Mouse (Mus musculus) hindbrain, embryonic 15.5 days (tissue): ENCODE measurements at regions not wholly inside any gene's neighbourhood (a gene's known extent, or its start where the extent isn't known, plus 50 kb on each side); places are given as distances from the start of the nearest gene placed in this dataset.

ENCODE experiments used
- ATAC-seq: fragments of 200-750 bp; cut with Nextera tagmentation; 2 replicates; pipeline ENCODE4 v1.8.0; 2017; ENCODE audit warnings: low read depth, moderate number of reproducible peaks, moderate TSS enrichment; ENCODE audit not compliant: low FRiP score
- H3K27ac ChIP-seq: fragments of 300-500 bp; sonication (generic); replicated peaks from 2 replicates; pipeline ENCODE4 v1.5.1; 2015; ENCODE audit warnings: mild to moderate bottlenecking, inconsistent platforms
- H3K27me3 ChIP-seq: fragments of 300-500 bp; sonication (generic); 2 replicates; pipeline ENCODE4 v1.6.1; 2015; ENCODE audit warnings: control low read depth, inconsistent platforms
- H3K36me3 ChIP-seq: fragments of 300-500 bp; sonication (generic); 2 replicates; pipeline ENCODE4 v1.6.1; 2015; ENCODE audit warnings: control low read depth, inconsistent platforms
- H3K4me1 ChIP-seq: fragments of 300-500 bp; sonication (generic); replicated peaks from 2 replicates; pipeline ENCODE4 v1.6.1; 2015; ENCODE audit warnings: control low read depth, inconsistent platforms
- H3K4me2 ChIP-seq: fragments of 300-500 bp; sonication (generic); 2 replicates; pipeline ENCODE4 v1.6.1; 2015; ENCODE audit warnings: moderate library complexity, mild to moderate bottlenecking, inconsistent platforms
- H3K4me3 ChIP-seq: fragments of 300-500 bp; sonication (generic); 2 replicates; pipeline ENCODE4 v1.5.1; 2015; ENCODE audit warnings: mild to moderate bottlenecking, inconsistent platforms
- H3K9ac ChIP-seq: fragments of 300-500 bp; sonication (generic); 2 replicates; pipeline ENCODE4 v1.6.1; 2015; ENCODE audit warnings: inconsistent platforms
- H3K9me3 ChIP-seq: fragments of 300-500 bp; sonication (generic); 2 replicates; pipeline ENCODE4 v1.6.1; 2016; ENCODE audit warnings: control low read depth, inconsistent platforms
- WGBS: fragments of 180-500 bp; shearing (Covaris S2); methylation state at CpG from one replicate; pipeline ENCODE4 v1.1.7; 2015; 5-methylcytosine and 5-hydroxymethylcytosine counted together

GRCm38 (mm10) chr9:83265736-83266135, 119.3 kb upstream of the Hmgn3 start:
- H3K36me3 ChIP-seq: no peaks in the 10 kb centered on the region
- 76% methylated on average over 6 of the region's 6 CpGs for WGBS
- H3K9me3 ChIP-seq: no peaks in the 10 kb centered on the region
- ATAC-seq: no peak
- no peaks in the 10 kb centered on the region for H3K4me1 ChIP-seq
- H3K9ac ChIP-seq: no peak overlapping the region
- H3K4me2 ChIP-seq: no peak overlapping the region
- no peaks in the 10 kb centered on the region for H3K27me3 ChIP-seq
- H3K4me3 ChIP-seq: no peak overlapping the region
- no peak overlapping the region for H3K27ac ChIP-seq

GRCm38 (mm10) chr9:83259511-83259910, 113.0 kb upstream of the Hmgn3 start:
- Histone ChIP-seq H3K27me3 (no peaks in the 10 kb centered on the region), H3K9ac (no peak overlapping the region), H3K9me3 (no peaks in the 10 kb centered on the region), H3K36me3 (no peaks in the 10 kb centered on the region), H3K4me1 (no peaks in the 10 kb centered on the region), H3K4me3 (no peak overlapping the region), H3K27ac (no peak overlapping the region), H3K4me2 (no peak overlapping the region)
- 76% methylated on average over 5 of the region's 5 CpGs for WGBS
- no peak for ATAC-seq

- no peak for ATAC-seq
- Histone ChIP-seq H3K36me3 (no peaks in the 10 kb centered on the region), H3K27me3 (no peaks in the 10 kb centered on the region), H3K4me2 (no peak overlapping the region), H3K4me1 (no peaks in the 10 kb centered on the region), H3K27ac (no peak overlapping the region), H3K9me3 (no peaks in the 10 kb centered on the region), H3K9ac (no peak overlapping the region), H3K4me3 (no peak overlapping the region)
- 89% methylated on average over 3 of the region's 3 CpGs for WGBS
These were observed 112.5 kb upstream of the Hmgn3 start for GRCm38 (mm10) chr9:83258986-83259385.

GRCm38 (mm10) chr9:83258476-83258875, 112.0 kb upstream of the Hmgn3 start:
- H3K4me1 ChIP-seq: no peaks in the 10 kb centered on the region
- no peaks in the 10 kb centered on the region for H3K36me3 ChIP-seq
- no peak for ATAC-seq
- H3K9me3 ChIP-seq: no peaks in the 10 kb centered on the region
- no peak overlapping the region for H3K4me3 ChIP-seq
- 91% methylated on average over 3 of the region's 3 CpGs for WGBS
- H3K4me2 ChIP-seq: no peak overlapping the region
- no peak overlapping the region for H3K27ac ChIP-seq
- no peak overlapping the region for H3K9ac ChIP-seq
- H3K27me3 ChIP-seq: no peaks in the 10 kb centered on the region

GRCm38 (mm10) chr9:83254356-83254755, 107.9 kb upstream of the Hmgn3 start:
- H3K9me3 ChIP-seq: no peaks in the 10 kb centered on the region
- no peak overlapping the region for H3K4me2 ChIP-seq
- no peak overlapping the region for H3K4me3 ChIP-seq
- no peaks in the 10 kb centered on the region for H3K4me1 ChIP-seq
- no peaks in the 10 kb centered on the region for H3K36me3 ChIP-seq
- H3K9ac ChIP-seq: no peak overlapping the region
- H3K27ac ChIP-seq: no peak overlapping the region
- no peaks in the 10 kb centered on the region for H3K27me3 ChIP-seq
- WGBS: 94% methylated on average over 6 of the region's 6 CpGs
- no peak for ATAC-seq

- no peak overlapping the region for H3K4me3 ChIP-seq
- no peak overlapping the region for H3K9ac ChIP-seq
- no peaks in the 10 kb centered on the region for H3K27me3 ChIP-seq
- no peaks in the 10 kb centered on the region for H3K36me3 ChIP-seq
- H3K27ac ChIP-seq: no peak overlapping the region
- ATAC-seq: no peak
- no peaks in the 10 kb centered on the region for H3K4me1 ChIP-seq
- no peaks in the 10 kb centered on the region for H3K9me3 ChIP-seq
- H3K4me2 ChIP-seq: no peak overlapping the region
- 93% methylated on average over 11 of the region's 11 CpGs for WGBS
These were observed 107.3 kb upstream of the Hmgn3 start for GRCm38 (mm10) chr9:83253789-83254188.

- H3K36me3 ChIP-seq: no peaks in the 10 kb centered on the region
- no peak overlapping the region for H3K4me2 ChIP-seq
- no peak overlapping the region for H3K9ac ChIP-seq
- no peak for ATAC-seq
- H3K9me3 ChIP-seq: no peaks in the 10 kb centered on the region
- no peaks in the 10 kb centered on the region for H3K27me3 ChIP-seq
- no peak overlapping the region for H3K27ac ChIP-seq
- no peaks in the 10 kb centered on the region for H3K4me1 ChIP-seq
- 76% methylated on average over 5 of the region's 5 CpGs for WGBS
- H3K4me3 ChIP-seq: no peak overlapping the region
These were observed 105.3 kb upstream of the Hmgn3 start for GRCm38 (mm10) chr9:83251793-83252192.

GRCm38 (mm10) chr9:83249871-83250270, 103.4 kb upstream of the Hmgn3 start:
- no peaks in the 10 kb centered on the region for H3K9me3 ChIP-seq
- no peak overlapping the region for H3K27ac ChIP-seq
- H3K4me3 ChIP-seq: no peak overlapping the region
- H3K9ac ChIP-seq: no peak overlapping the region
- no peaks in the 10 kb centered on the region for H3K36me3 ChIP-seq
- H3K27me3 ChIP-seq: no peaks in the 10 kb centered on the region
- 96% methylated on average over 5 of the region's 5 CpGs for WGBS
- no peaks in the 10 kb centered on the region for H3K4me1 ChIP-seq
- no peak overlapping the region for H3K4me2 ChIP-seq
- ATAC-seq: no peak

GRCm38 (mm10) chr9:83248164-83248730, 101.8 kb upstream of the Hmgn3 start:
- Histone ChIP-seq H3K9ac (no peak overlapping the region), H3K4me1 (no peaks in the 10 kb centered on the region), H3K27ac (no peak overlapping the region), H3K36me3 (no peaks in the 10 kb centered on the region), H3K4me2 (no peak overlapping the region), H3K9me3 (no peaks in the 10 kb centered on the region), H3K27me3 (no peaks in the 10 kb centered on the region), H3K4me3 (no peak overlapping the region)
- ATAC-seq: no peak
- WGBS: 88% methylated on average over 2 of the region's 2 CpGs

GRCm38 (mm10) chr9:83247066-83247668, 100.7 kb upstream of the Hmgn3 start:
- no peak overlapping the region for H3K4me2 ChIP-seq
- no peak overlapping the region for H3K27ac ChIP-seq
- H3K27me3 ChIP-seq: no peaks in the 10 kb centered on the region
- no peaks in the 10 kb centered on the region for H3K4me1 ChIP-seq
- no peak for ATAC-seq
- no peak overlapping the region for H3K4me3 ChIP-seq
- WGBS: 78% methylated on average over 12 of the region's 12 CpGs
- no peaks in the 10 kb centered on the region for H3K9me3 ChIP-seq
- H3K9ac ChIP-seq: no peak overlapping the region
- no peaks in the 10 kb centered on the region for H3K36me3 ChIP-seq

GRCm38 (mm10) chr9:83241119-83241518, 94.6 kb upstream of the Hmgn3 start:
- H3K4me3 ChIP-seq: no peak overlapping the region
- WGBS: 91% methylated on average over 4 of the region's 4 CpGs
- ATAC-seq: no peak
- H3K4me1 ChIP-seq: no peaks in the 10 kb centered on the region
- H3K9me3 ChIP-seq: no peaks in the 10 kb centered on the region
- H3K4me2 ChIP-seq: no peak overlapping the region
- H3K27ac ChIP-seq: no peak overlapping the region
- H3K27me3 ChIP-seq: no peaks in the 10 kb centered on the region
- H3K36me3 ChIP-seq: no peaks in the 10 kb centered on the region
- no peak overlapping the region for H3K9ac ChIP-seq

GRCm38 (mm10) chr9:83239097-83239496, 92.6 kb upstream of the Hmgn3 start:
- H3K9me3 ChIP-seq: no peaks in the 10 kb centered on the region
- WGBS: 82% methylated on average over 10 of the region's 10 CpGs
- H3K4me1 ChIP-seq: no peaks in the 10 kb centered on the region
- ATAC-seq: no peak
- H3K4me3 ChIP-seq: no peak overlapping the region
- H3K27me3 ChIP-seq: no peaks in the 10 kb centered on the region
- no peak overlapping the region for H3K4me2 ChIP-seq
- H3K9ac ChIP-seq: no peak overlapping the region
- H3K36me3 ChIP-seq: no peaks in the 10 kb centered on the region
- no peak overlapping the region for H3K27ac ChIP-seq

- no peaks in the 10 kb centered on the region for H3K4me1 ChIP-seq
- no peaks in the 10 kb centered on the region for H3K36me3 ChIP-seq
- H3K27ac ChIP-seq: no peak overlapping the region
- no peaks in the 10 kb centered on the region for H3K9me3 ChIP-seq
- no peak overlapping the region for H3K9ac ChIP-seq
- ATAC-seq: no peak
- H3K27me3 ChIP-seq: no peaks in the 10 kb centered on the region
- no peak overlapping the region for H3K4me3 ChIP-seq
- no peak overlapping the region for H3K4me2 ChIP-seq
These were observed 75.4 kb upstream of the Hmgn3 start for GRCm38 (mm10) chr9:83221866-83222265.
